In genomic region chr3:146520226-146520797, GRCm38 (mm10) we compare ENCODE assay signal across 7 mouse cellular contexts. TPM values are rescaled to one million over a fixed set of nuclear protein-coding genes. Genes with fewer than 3 reads are reported as not detected.
DNase-seq lines count a peak whose midpoint lies in the region; ATAC-seq and TF ChIP-seq lines count a peak whose summit lies in the region.

No protein-coding gene starts in this region.

- peak overlapping the region; percentile 73 for H3K4me2 ChIP-seq in neural tube, embryonic 11.5 days (ENCODE audit: low read depth)
- peak overlapping the region; percentile 47 for H3K4me2 ChIP-seq in forebrain, embryonic 11.5 days (ENCODE audit: low read depth, low read length, severe bottlenecking)
- peak overlapping the region; percentile 61 for H3K4me2 ChIP-seq in limb, embryonic 15.5 days
- peak overlapping the region; percentile 71 for H3K4me2 ChIP-seq in stomach, postnatal 0 days (replicated peaks; ENCODE audit: low read depth)

- peak overlapping the region; percentile 68 for H3K4me3 ChIP-seq in neural tube, embryonic 11.5 days (ENCODE audit: low read depth, low read length)
- peak overlapping the region; percentile 76 for H3K4me3 ChIP-seq in forebrain, embryonic 11.5 days (ENCODE audit: low read depth, low read length)
- H3K4me3 ChIP-seq in limb, embryonic 15.5 days, result peak overlapping the region; percentile 78
- H3K4me3 ChIP-seq in stomach, postnatal 0 days (ENCODE audit: low read depth, low read length), result peak overlapping the region; percentile 85

- no peaks in the 10 kb centered on the region for H3K27me3 ChIP-seq in neural tube, embryonic 11.5 days (ENCODE audit: control insufficient read depth, insufficient read depth, low read length)
- H3K27me3 ChIP-seq in forebrain, embryonic 11.5 days (ENCODE audit: control insufficient read depth, insufficient read depth, low read length), result no peaks in the 10 kb centered on the region
- H3K27me3 ChIP-seq in limb, embryonic 15.5 days, result no peaks in the 10 kb centered on the region
- H3K27me3 ChIP-seq in stomach, postnatal 0 days (ENCODE audit: control insufficient read depth, insufficient read depth, low read length), result no peaks in the 10 kb centered on the region

- TF ChIP-seq CTCF in stomach, postnatal 0 days (IDR thresholded peaks at IDR 0.05; ENCODE audit: low read depth), result peak; percentile 32; the same call in 1 of the 2 replicates

- H3K9ac ChIP-seq in neural tube, embryonic 11.5 days (ENCODE audit: low read length), result peak overlapping the region; percentile 94
- peak overlapping the region; percentile 89 for H3K9ac ChIP-seq in forebrain, embryonic 11.5 days (ENCODE audit: low read length)
- peak overlapping the region; percentile 77 for H3K9ac ChIP-seq in limb, embryonic 15.5 days
- peak overlapping the region; percentile 86 for H3K9ac ChIP-seq in stomach, postnatal 0 days (ENCODE audit: low read length)

- no peak for TF ChIP-seq EP300 in stomach, postnatal 0 days (optimal IDR thresholded peaks at IDR 0.05)

- DNase-seq in neural tube, embryonic 11.5 days (ENCODE audit: low spot score), result no peak
- no peak for DNase-seq in neural tube, embryonic 10.5 days (ENCODE audit: extremely low spot score, low spot score)
- DNase-seq in forebrain, embryonic 11.5 days (ENCODE audit: low spot score), result no peak
- DNase-seq in stomach, postnatal 0 days (ENCODE audit: low spot score), result no peak
- DNase-seq in left cerebral cortex, adult 9 months (ENCODE audit: low spot score in 2 of 2), result no peak
- no peak for DNase-seq in gastrocnemius, adult 8-10 months (ENCODE audit: low spot score in 2 of 2)

- peaks cover 4% of the 10 kb centered on the region for H3K36me3 ChIP-seq in neural tube, embryonic 11.5 days (ENCODE audit: control insufficient read depth, insufficient read depth, low read length)
- no peaks in the 10 kb centered on the region; the same call in 1 of the 2 replicates for H3K36me3 ChIP-seq in forebrain, embryonic 11.5 days (ENCODE audit: control insufficient read depth, insufficient read depth, low read length)
- peaks cover 19% of the 10 kb centered on the region for H3K36me3 ChIP-seq in limb, embryonic 15.5 days
- H3K36me3 ChIP-seq in stomach, postnatal 0 days (ENCODE audit: control insufficient read depth, insufficient read depth, low read length), result peaks cover 5% of the 10 kb centered on the region; the same call in 1 of the 2 replicates

- H3K9me3 ChIP-seq in neural tube, embryonic 11.5 days (ENCODE audit: control insufficient read depth, low read length), result no peaks in the 10 kb centered on the region
- H3K9me3 ChIP-seq in forebrain, embryonic 11.5 days (ENCODE audit: control insufficient read depth, low read length), result no peaks in the 10 kb centered on the region
- H3K9me3 ChIP-seq in limb, embryonic 15.5 days, result no peaks in the 10 kb centered on the region
- no peaks in the 10 kb centered on the region for H3K9me3 ChIP-seq in stomach, postnatal 0 days (ENCODE audit: control insufficient read depth, low read length)

- peak; percentile 9; the same call in 1 of the 2 replicates for ATAC-seq in neural tube, embryonic 11.5 days (ENCODE audit: insufficient read depth, low FRiP score, low TSS enrichment)
- no peak for ATAC-seq in forebrain, embryonic 11.5 days (replicated peaks; ENCODE audit: low FRiP score)
- ATAC-seq in limb, embryonic 15.5 days (ENCODE audit: insufficient number of reproducible peaks, low FRiP score, low TSS enrichment, low read depth), result no peak
- no peak for ATAC-seq in stomach, postnatal 0 days (ENCODE audit: low FRiP score, low TSS enrichment)

- H3K4me1 ChIP-seq in neural tube, embryonic 11.5 days (ENCODE audit: control insufficient read depth, insufficient read depth, low read length), result peaks cover 3% of the 10 kb centered on the region; the same call in 1 of the 2 replicates
- H3K4me1 ChIP-seq in forebrain, embryonic 11.5 days (replicated peaks; ENCODE audit: control insufficient read depth, insufficient read depth, low read length), result no peaks in the 10 kb centered on the region
- H3K4me1 ChIP-seq in limb, embryonic 15.5 days, result peaks cover 3% of the 10 kb centered on the region; the same call in 1 of the 2 replicates
- H3K4me1 ChIP-seq in stomach, postnatal 0 days (replicated peaks; ENCODE audit: control insufficient read depth, insufficient read depth), result no peaks in the 10 kb centered on the region

- H3K27ac ChIP-seq in neural tube, embryonic 11.5 days (ENCODE audit: low read depth, low read length), result peak overlapping the region; percentile 92
- peak overlapping the region; percentile 94; the same call in 1 of the 2 replicates for H3K27ac ChIP-seq in forebrain, embryonic 11.5 days (ENCODE audit: low read depth, low read length)
- H3K27ac ChIP-seq in limb, embryonic 15.5 days, result peak overlapping the region; percentile 99
- H3K27ac ChIP-seq in stomach, postnatal 0 days (replicated peaks), result peak overlapping the region; percentile 99

- 45% methylated on average over 5 of the region's 5 CpGs for WGBS in neural tube, embryonic 11.5 days
- 41% methylated on average over 5 of the region's 5 CpGs for WGBS in forebrain, embryonic 11.5 days
- 36% methylated on average over 5 of the region's 5 CpGs for WGBS in limb, embryonic 15.5 days
- 25% methylated on average over 5 of the region's 5 CpGs for WGBS in stomach, postnatal 0 days

RNA-seq across cellular contexts. Expression of gene Rpf1, which starts 0.9 kb away (rescaled TPM):
- 65.1 and 69.8 TPM in 2 replicates for polyA plus RNA-seq in neural tube, embryonic 11.5 days (2014; fragmentation: Nextera tagmentation; extraction: Ambion mirVana)
- polyA plus RNA-seq in forebrain, embryonic 11.5 days (2014; fragmentation: Nextera tagmentation; extraction: Ambion mirVana), result 70.0 and 72.8 TPM in 2 replicates
- polyA plus RNA-seq in limb, embryonic 15.5 days (2015; fragmentation: Nextera tagmentation; extraction: Ambion mirVana), result 43.2 and 44.9 TPM in 2 replicates
- polyA plus RNA-seq in stomach, postnatal 0 days (2015; fragmentation: Nextera tagmentation; extraction: Ambion mirVana), result 30.8 and 31.2 TPM in 2 replicates
- 10 to 100 TPM; 10.1 to 13.6 (median 11.7) TPM for total RNA-seq in gastrocnemius, adult 8-10 months (2022)

RNA-seq across cellular contexts. Expression of gene Gng5, which starts 20.7 kb away (rescaled TPM):
- 956 and 1,018 TPM in 2 replicates for polyA plus RNA-seq in neural tube, embryonic 11.5 days (2014; fragmentation: Nextera tagmentation; extraction: Ambion mirVana)
- 977 and 1,050 TPM in 2 replicates for polyA plus RNA-seq in forebrain, embryonic 11.5 days (2014; fragmentation: Nextera tagmentation; extraction: Ambion mirVana)
- polyA plus RNA-seq in limb, embryonic 15.5 days (2015; fragmentation: Nextera tagmentation; extraction: Ambion mirVana), result 729 and 820 TPM in 2 replicates
- polyA plus RNA-seq in stomach, postnatal 0 days (2015; fragmentation: Nextera tagmentation; extraction: Ambion mirVana), result 1,101 and 1,141 TPM in 2 replicates
- 100 to 1,000 TPM; 389 to 469 (median 438) TPM for total RNA-seq in gastrocnemius, adult 8-10 months (2022)

RNA-seq across cellular contexts. Expression of gene Spata1, which starts 20.8 kb away (rescaled TPM):
- polyA plus RNA-seq in neural tube, embryonic 11.5 days (2014; fragmentation: Nextera tagmentation; extraction: Ambion mirVana), result 4.8 and 5.7 TPM in 2 replicates
- 5.9 and 7.5 TPM in 2 replicates for polyA plus RNA-seq in forebrain, embryonic 11.5 days (2014; fragmentation: Nextera tagmentation; extraction: Ambion mirVana)
- polyA plus RNA-seq in limb, embryonic 15.5 days (2015; fragmentation: Nextera tagmentation; extraction: Ambion mirVana), result 4.2 and 4.7 TPM in 2 replicates
- 1.1 and 2.4 TPM in 2 replicates for polyA plus RNA-seq in stomach, postnatal 0 days (2015; fragmentation: Nextera tagmentation; extraction: Ambion mirVana)
- total RNA-seq in gastrocnemius, adult 8-10 months (2022), result 1 to 10 TPM; 5.0 to 7.1 (median 6.3) TPM

RNA-seq across cellular contexts. Expression of gene Uox, which starts 49.9 kb away (rescaled TPM):
- not detected in 2 replicates for polyA plus RNA-seq in neural tube, embryonic 11.5 days (2014; fragmentation: Nextera tagmentation; extraction: Ambion mirVana)
- polyA plus RNA-seq in forebrain, embryonic 11.5 days (2014; fragmentation: Nextera tagmentation; extraction: Ambion mirVana), result not detected in 2 replicates
- polyA plus RNA-seq in limb, embryonic 15.5 days (2015; fragmentation: Nextera tagmentation; extraction: Ambion mirVana), result 1.0 and 1.2 TPM in 2 replicates
- 0.25 and 0.29 TPM in 2 replicates for polyA plus RNA-seq in stomach, postnatal 0 days (2015; fragmentation: Nextera tagmentation; extraction: Ambion mirVana)
- under 1 TPM in 1 of 4 experiments, not detected in 3; 0.27 TPM for total RNA-seq in gastrocnemius, adult 8-10 months (2022)
